ENCODE assay signal across 10 mouse cellular contexts in genomic region chr11:59569306-59569705, GRCm38 (mm10). TPM values are rescaled to one million over a fixed set of nuclear protein-coding genes. Genes with fewer than 3 reads are reported as not detected.
A peak's percentile ranks its signal among the peaks of the same experiment; 100 is the strongest.
DNase-seq lines count a peak whose midpoint lies in the region; ATAC-seq and TF ChIP-seq lines count a peak whose summit lies in the region.
"Had no signal": no experiment of that assay in that cellular context is flagged by ENCODE, and none has a peak within 500 bp of the region (broad histone marks: within the 10 kb centered on the region; RNA-seq: fewer than 3 reads in every experiment).

No protein-coding gene starts in this region.

- intact Hi-C loops in left cerebral cortex, postnatal 10 days (cut with DNase I): loop anchor here (5.0 kb wide), 1 partner anchor 42 kb away; the partner anchor contains the start of gene Zkscan17

- POLR2A ChIA-PET in Patski (lab: Charles Lee): no interaction called here

- H3K27ac ChIP-seq in layer of hippocampus, adult 2 months: no peak overlapping the region

- H3K27me3 ChIP-seq in Patski: peaks cover 5% of the 10 kb centered on the region

- peak; percentile 79 for TF ChIP-seq CTCF in layer of hippocampus, adult 2 months (conservative IDR thresholded peaks at IDR 0.05)
- peak; percentile 29 for TF ChIP-seq CTCF in Patski (IDR thresholded peaks at IDR 0.05)

- no peak for ATAC-seq in Patski
- ATAC-seq in erythroid progenitor cell, adult 5-6 weeks (replicated peaks; ENCODE audit: low FRiP score, poor library complexity, severe bottlenecking): no peak

- in situ Hi-C loops in Patski (cut with MboI; ENCODE audit: low pct_unique_long_range_greater_than_20kb): no loop called here

- CTCF ChIA-PET in Patski (lab: Charles Lee): interaction anchor here (1.1 to 3.7 kb wide), 5 partner anchors 10 to 52 kb away, joined by 3 to 20 read pairs (median 3); partner anchors contain the start of gene Zkscan17

- H3K4me3 ChIP-seq in layer of hippocampus, adult 2 months: no peak overlapping the region

- DNase-seq in adrenal gland, postnatal 10 days: peak; percentile 29
- DNase-seq in adrenal gland, postnatal 25 days: no peak
- no peak for DNase-seq in layer of hippocampus, adult 2 months (ENCODE audit: low spot score in 2 of 2)
- DNase-seq in layer of hippocampus, postnatal 14 days (ENCODE audit: low spot score in 2 of 2): no peak
- no peak for DNase-seq in Patski (ENCODE audit: low read depth, low spot score)
- peak; percentile 1 for DNase-seq in lung, postnatal 36 days
- no peak for DNase-seq in left cerebral cortex, postnatal 10 days (ENCODE audit: extremely low spot score in 1 of 2, low spot score in 2 of 2)

RNA-seq across cellular contexts. Expression of gene Olfr222, which starts 6.7 kb away (rescaled TPM):
- total RNA-seq in adrenal gland, postnatal 10 days (2021): not detected
- not detected in 2 replicates for total RNA-seq in adrenal gland, postnatal 25 days (2021)
- not detected for total RNA-seq in layer of hippocampus, adult 2 months (2021)
- not detected for total RNA-seq in layer of hippocampus, postnatal 14 days (2021)
- polyA plus RNA-seq in Patski (2021): not detected
- total RNA-seq in erythroid progenitor cell, adult 5-6 weeks (2015; ENCODE audit: low replicate concordance): not detected in 2 replicates
- not detected in 2 replicates for total RNA-seq in erythroid progenitor cell, adult 5-6 weeks (2017; ENCODE audit: low replicate concordance)
- not detected for total RNA-seq in left cerebral cortex, postnatal 10 days (2021)
- polyA plus RNA-seq: kidney, embryonic 16.5 days; midbrain, embryonic 11.5 days had no signal

RNA-seq across cellular contexts. Expression of gene Olfr223, which starts 23.8 kb away (rescaled TPM):
- total RNA-seq in adrenal gland, postnatal 10 days (2021): not detected
- total RNA-seq in adrenal gland, postnatal 25 days (2021): not detected in 2 replicates
- total RNA-seq in layer of hippocampus, adult 2 months (2021): not detected
- total RNA-seq in layer of hippocampus, postnatal 14 days (2021): not detected
- polyA plus RNA-seq in Patski (2021): not detected
- not detected in 2 replicates for total RNA-seq in erythroid progenitor cell, adult 5-6 weeks (2015; ENCODE audit: low replicate concordance)
- total RNA-seq in erythroid progenitor cell, adult 5-6 weeks (2017; ENCODE audit: low replicate concordance): not detected in 2 replicates
- not detected for total RNA-seq in left cerebral cortex, postnatal 10 days (2021)
- polyA plus RNA-seq: kidney, embryonic 16.5 days; midbrain, embryonic 11.5 days had no signal

RNA-seq across cellular contexts. Expression of gene Nlrp3, which starts 27.9 kb away (rescaled TPM):
- under 1 TPM; 0.42 to 0.51 TPM for total RNA-seq in adrenal gland, postnatal 10 days (2021)
- total RNA-seq in adrenal gland, postnatal 25 days (2021): 0.48 and 0.55 TPM in 2 replicates
- total RNA-seq in layer of hippocampus, adult 2 months (2021): 1 to 10 TPM in 1 of 2 experiments, under 1 TPM in 1; 0.59 to 1.1 TPM
- 1 to 10 TPM; 1.0 to 1.9 TPM for total RNA-seq in layer of hippocampus, postnatal 14 days (2021)
- 0.03 TPM for polyA plus RNA-seq in Patski (2021)
- 0.72 and 0.84 TPM in 2 replicates for total RNA-seq in erythroid progenitor cell, adult 5-6 weeks (2015; ENCODE audit: low replicate concordance)
- total RNA-seq in erythroid progenitor cell, adult 5-6 weeks (2017; ENCODE audit: low replicate concordance): 0.13 and 1.3 TPM in 2 replicates
- total RNA-seq in left cerebral cortex, postnatal 10 days (2021): 1 to 10 TPM in 1 of 2 experiments, under 1 TPM in 1; 0.79 to 1.5 TPM
- polyA plus RNA-seq: midbrain, embryonic 11.5 days had no signal

RNA-seq across cellular contexts. Expression of gene Zkscan17, which starts 42.8 kb away (rescaled TPM):
- 10 to 100 TPM; 22.6 to 23.4 TPM for total RNA-seq in adrenal gland, postnatal 10 days (2021)
- 18.8 and 23.9 TPM in 2 replicates for total RNA-seq in adrenal gland, postnatal 25 days (2021)
- 1 to 10 TPM; 8.5 to 8.7 TPM for total RNA-seq in layer of hippocampus, adult 2 months (2021)
- total RNA-seq in layer of hippocampus, postnatal 14 days (2021): 10 to 100 TPM in 1 of 2 experiments, 1 to 10 TPM in 1; 9.4 to 13.3 TPM
- polyA plus RNA-seq in Patski (2021): 32.4 TPM
- 1.7 and 2.9 TPM in 2 replicates for total RNA-seq in erythroid progenitor cell, adult 5-6 weeks (2015; ENCODE audit: low replicate concordance)
- 3.0 and 3.7 TPM in 2 replicates for total RNA-seq in erythroid progenitor cell, adult 5-6 weeks (2017; ENCODE audit: low replicate concordance)
- total RNA-seq in left cerebral cortex, postnatal 10 days (2021): 10 to 100 TPM; 15.6 to 16.2 TPM

Comparison
In these comparisons a context has a peak if more than half of its experiments do, and no peak if none do; other contexts are left out.
1. DNase-seq: peak in adrenal gland, postnatal 10 days (single experiment) and lung, postnatal 36 days (single experiment); none in adrenal gland, postnatal 25 days (single experiment), layer of hippocampus, adult 2 months (0 of 2), layer of hippocampus, postnatal 14 days (0 of 2), Patski (single experiment) and left cerebral cortex, postnatal 10 days (0 of 2).